Mouse (Mus musculus): Measurements from ENCODE around the gene Klk4.
A peak's percentile ranks its signal among the peaks of the same experiment; 100 is the strongest.

Gene Klk4

GRCm38 (mm10) chr7:43880912-43881311 lies at the start of gene Klk4:
Gene Klk4, plus strand, starts transcription at chr7:43881160.
- DNase-seq, result no peak

GRCm38 (mm10) chr7:43841701-43842100 lies 39.3 kb upstream of the Klk4 start, which contains the start of gene Klk5:
Gene Klk5, plus strand, starts transcription at chr7:43841971.
- no peak for DNase-seq

GRCm38 (mm10) chr7:43843801-43844200 lies 37.2 kb upstream of the Klk4 start:
- DNase-seq, result no peak

GRCm38 (mm10) chr7:43851616-43852015 lies 29.3 kb upstream of the Klk4 start:
- no peak for DNase-seq

GRCm38 (mm10) chr7:43854642-43855380 lies 26.1 kb upstream of the Klk4 start:
- DNase-seq, result no peak

DNA sequence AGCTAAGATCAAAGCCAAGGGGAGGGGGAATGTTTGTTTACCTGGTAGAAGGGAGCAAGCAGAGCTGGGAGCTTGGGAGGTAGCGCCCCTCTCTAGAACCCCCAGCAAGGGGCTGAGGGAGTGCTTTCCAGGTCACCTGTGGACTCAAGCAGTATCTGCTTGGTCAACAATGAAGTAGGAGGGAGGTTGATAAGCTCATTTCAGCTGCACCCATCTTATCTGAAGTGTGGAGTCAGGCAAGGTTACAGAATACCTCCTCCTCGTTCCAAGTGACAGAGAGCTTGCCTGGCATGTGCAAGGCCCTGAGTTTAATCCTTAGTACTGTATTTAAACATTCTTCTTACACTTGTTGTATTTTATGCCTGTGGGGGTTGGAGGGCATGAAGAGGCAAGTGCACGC lies 25.3 kb upstream of the Klk4 start:
- no peak for DNase-seq

DNA sequence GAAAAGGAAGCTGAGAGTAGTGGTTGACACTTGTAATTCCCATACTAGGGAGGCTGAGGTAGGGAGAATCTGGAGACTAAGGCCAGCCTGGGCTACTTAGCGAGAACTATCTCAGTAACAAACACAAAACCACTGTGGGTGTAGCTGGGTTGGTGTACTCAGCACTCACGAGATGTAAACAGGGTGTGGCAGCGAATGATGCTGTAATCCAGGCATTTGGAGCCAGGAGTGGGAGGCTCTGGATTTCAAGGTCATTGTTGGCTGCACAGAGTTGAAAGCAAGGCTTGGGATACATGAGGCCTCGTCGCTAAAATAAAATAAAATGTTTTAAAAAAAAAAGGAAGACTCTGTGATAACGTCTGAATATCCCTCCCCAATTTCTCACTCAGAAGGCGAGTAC lies 24.7 kb upstream of the Klk4 start:
- no peak for DNase-seq

GRCm38 (mm10) chr7:43857501-43857900 lies 23.5 kb upstream of the Klk4 start:
- DNase-seq, result no peak

GRCm38 (mm10) chr7:43860411-43860810 lies 20.5 kb upstream of the Klk4 start:
- no peak for DNase-seq

GRCm38 (mm10) chr7:43873237-43873636 lies 7.7 kb upstream of the Klk4 start:
- DNase-seq, result peak; percentile 77

DNA sequence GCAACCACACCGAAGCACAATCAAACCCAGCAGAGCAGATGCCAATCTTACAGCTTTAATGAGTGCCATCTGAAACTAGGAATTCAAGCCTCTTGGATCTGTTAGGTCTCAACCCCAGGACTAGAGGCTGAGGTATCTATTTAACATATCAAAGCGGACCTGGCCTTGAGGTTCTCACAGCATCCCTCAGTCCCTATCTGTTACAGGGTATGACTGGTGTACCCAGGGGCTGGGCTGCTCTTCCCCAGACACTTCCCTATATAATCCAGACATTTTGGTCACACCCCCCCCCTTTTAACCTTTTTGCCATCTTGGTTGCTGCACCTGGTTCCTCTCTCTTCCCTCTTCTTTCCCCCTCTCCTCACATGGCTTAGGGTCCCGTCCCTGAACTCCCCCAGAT lies 7.3 kb upstream of the Klk4 start:
- DNase-seq, result no peak

DNA sequence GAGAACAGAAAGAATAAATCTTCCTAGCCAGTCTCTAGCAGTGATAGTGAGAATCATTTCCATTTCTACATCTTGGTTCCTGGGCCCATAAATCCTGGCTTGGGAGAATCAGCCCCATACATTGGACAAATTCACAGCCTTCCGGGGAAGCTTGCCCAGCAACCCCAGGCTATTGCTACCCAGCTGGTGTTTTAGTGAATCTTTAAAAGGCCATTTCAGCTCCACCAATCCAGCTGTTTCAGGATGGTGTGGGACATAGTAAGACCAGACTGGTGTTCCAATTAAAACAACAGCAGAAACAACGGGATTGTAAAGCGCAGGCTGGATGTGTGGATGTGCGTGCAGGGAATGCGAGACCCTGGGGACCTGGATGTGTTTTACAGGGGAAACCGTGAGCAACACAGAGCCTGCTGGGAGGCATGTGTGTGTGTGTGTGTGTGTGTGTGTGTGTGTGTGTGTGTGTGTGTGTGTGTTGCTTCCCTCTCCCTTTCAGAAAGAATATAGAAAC lies 6.0 kb upstream of the Klk4 start:
- DNase-seq, result no peak

DNA sequence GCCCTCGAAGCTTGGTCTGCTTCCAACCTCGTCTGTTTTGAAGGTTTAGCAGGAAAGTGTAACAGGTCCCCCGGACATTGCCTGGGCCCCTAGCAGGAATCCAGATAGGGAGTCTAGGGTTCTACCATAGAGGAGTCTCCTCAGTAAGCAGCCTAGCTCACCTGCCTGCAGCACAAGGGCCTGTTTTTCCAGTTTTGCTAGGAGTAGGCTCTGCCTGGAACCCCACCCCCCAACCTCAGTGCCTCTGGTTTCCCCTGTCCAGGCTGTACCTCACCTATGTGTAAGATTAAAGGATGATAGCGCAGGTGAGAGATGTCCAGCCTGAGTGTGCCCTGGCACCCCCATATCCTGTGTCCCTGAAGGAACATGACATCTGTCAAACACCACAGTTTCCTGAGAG lies 4.5 kb upstream of the Klk4 start:
- no peak for DNase-seq

DNA sequence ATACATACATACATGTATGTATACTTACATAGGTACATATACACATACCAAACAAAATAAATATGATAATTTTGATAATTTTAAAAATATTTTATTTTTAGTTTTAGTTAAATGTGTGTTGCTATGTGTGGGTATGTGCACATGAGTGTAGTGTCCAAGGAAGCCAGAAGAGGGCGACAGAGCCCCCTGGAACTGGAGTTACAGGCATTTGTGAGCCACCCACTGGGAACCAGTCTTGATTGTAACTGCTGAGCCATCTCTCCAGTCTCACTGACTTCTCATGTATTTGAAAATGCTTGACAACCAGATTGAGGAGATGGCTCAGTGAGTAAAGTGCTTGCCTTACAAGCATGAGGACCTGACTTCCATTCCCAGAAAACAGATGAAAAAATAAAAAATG lies 2.7 kb upstream of the Klk4 start:
- no peak for DNase-seq

DNA sequence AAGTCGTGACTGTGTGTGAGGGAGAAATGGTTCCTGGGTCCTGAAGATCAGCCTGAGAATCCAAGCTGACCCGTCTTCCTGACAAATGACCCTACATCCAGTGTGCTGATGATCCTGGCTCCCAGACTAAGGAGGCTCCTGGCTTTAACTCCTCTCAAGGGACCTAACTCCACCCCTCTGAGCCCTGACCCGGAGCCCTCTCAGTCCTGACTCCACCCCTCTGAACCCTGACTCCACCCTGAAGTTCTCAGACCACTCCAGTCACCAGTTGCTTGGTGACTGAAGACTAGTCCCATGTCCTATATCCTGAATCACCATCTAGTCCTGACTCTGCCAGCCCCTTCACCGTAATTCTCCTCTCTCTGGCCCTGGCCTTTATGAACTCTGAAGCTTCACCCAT lies 1.4 kb downstream of the Klk4 start:
- no peak for DNase-seq

GRCm38 (mm10) chr7:43882811-43883210 lies 1.9 kb downstream of the Klk4 start:
- DNase-seq, result no peak

- DNase-seq, result peak; percentile 33
Measured at GRCm38 (mm10) chr7:43883547-43883946, 2.6 kb downstream of the Klk4 start.

GRCm38 (mm10) chr7:43891365-43891764 lies 10.4 kb downstream of the Klk4 start:
- no peak for DNase-seq

GRCm38 (mm10) chr7:43891788-43892187 lies 10.8 kb downstream of the Klk4 start:
- DNase-seq, result no peak

DNA sequence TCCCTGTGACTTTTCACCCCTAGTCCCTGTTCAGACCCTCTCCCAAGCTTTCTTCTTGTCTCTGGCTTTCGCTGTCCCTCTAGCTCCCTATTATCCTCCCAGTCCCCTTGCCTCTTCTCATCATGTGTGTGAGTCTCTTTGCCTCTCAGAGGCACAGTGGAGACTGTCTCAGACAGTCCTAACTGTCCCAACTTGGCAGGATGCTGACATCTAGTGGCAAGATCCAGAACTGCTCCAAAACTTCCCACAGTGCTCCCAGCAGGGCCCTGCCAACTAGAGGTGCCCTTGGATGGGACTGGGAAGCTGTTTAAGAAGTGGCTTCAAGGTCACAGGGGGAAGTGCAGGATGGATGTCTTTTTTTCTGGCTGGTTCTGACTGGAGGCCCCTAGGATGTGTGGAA lies 13.9 kb downstream of the Klk4 start:
- DNase-seq, result peak; percentile 90

DNA sequence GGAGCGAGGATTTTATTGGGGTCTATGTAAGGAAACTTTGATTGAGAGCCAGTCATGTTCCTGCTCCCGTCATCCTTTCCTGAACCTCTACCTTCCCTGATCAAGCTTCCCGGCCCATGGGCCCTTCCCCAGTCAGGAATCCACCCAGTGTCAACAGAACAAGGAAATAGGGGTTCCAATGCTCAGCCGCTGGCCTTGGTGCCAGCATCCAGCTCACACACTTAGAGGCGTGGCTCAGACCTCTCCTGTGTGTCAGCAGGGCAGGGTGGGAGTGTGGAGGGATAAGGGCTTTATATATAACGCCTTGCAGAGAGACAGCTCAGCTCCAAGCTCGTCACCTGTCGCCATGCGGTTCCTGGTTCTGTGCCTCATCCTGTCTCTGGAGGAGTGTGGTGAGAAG lies 33.9 kb downstream of the Klk4 start:
- DNase-seq, result no peak

- no peak for DNase-seq
Measured at GRCm38 (mm10) chr7:43918426-43918825, 37.5 kb downstream of the Klk4 start.

DNA sequence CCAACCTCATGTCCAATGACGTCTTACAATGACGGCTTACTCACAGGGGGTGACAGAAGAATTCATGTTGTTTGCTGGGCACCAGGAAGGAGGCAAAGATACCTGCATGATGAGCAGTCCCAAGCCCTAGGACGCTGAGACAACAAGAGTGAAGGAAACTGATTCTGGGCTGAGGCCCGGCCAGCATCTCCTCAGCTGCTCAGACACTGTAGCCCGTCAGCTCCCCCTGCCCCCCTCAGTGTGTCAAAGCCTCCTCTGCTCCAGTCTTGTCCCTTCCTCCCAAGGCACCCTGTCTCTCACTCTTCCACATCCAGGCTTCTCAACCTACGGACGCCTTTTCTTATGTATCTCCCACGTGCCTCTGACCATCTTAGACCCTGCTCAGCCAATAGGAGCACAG lies 37.9 kb downstream of the Klk4 start:
- no peak for DNase-seq

DNA sequence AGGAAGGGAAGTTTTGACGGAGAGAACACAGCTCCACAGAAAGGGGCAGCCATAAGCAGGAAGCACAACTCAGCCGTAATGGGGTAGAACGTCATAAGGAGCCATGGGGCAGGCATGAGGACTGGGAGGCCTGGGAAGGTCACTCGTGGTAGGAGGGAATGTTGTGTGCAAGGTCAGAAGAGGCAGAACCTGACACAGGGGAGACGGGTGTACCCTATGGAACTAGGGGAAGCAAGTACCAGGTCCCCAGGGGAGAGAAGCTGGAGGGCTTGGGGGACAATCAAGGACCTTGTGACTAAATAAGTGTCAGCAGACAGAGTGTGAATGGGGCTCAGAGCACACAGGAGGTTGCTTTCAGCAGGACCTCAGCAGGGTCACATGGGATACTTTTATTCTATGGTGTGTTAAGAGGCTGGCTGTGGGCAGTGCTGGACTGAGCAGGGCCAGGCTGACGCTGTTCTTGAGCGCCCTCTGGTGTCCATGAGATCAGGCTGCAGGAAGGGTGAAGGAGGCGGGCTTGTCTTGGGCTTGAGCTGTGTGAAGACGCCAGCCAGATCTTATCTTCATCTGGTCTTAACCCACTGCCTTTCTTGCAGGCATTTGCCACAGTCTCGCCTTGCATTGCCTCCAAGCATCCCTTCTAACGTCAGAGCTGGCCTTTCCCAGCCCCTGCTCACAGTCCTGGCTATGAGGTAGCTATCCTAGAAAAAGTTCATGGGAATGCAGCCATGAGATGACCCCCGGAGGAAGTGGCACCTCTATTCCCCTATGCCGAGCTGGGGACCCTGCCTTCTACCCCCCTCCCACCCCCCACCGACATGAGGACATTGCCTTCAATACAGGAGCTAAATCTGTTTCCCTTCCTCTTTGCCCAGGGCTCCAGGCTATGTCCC lies 38.8 kb downstream of the Klk4 start:
- peak; percentile 75 for DNase-seq

All from kidney, postnatal 14 days (tissue).